Mouse (Mus musculus) erythroblast, embryonic 14.5 days (primary cell): ENCODE measurements around the gene Tnfaip2. TPM values are rescaled to one million over a fixed set of nuclear protein-coding genes. Genes with fewer than 3 reads are reported as not detected.

ENCODE experiments used
- H3K27me3 ChIP-seq: 2 replicates; pipeline ENCODE4 v1.6.1; 2012; ENCODE audit warnings: inconsistent platforms; ENCODE audit not compliant: control insufficient read depth
- H3K36me3 ChIP-seq: 2 replicates; pipeline ENCODE4 v1.6.1; 2012; ENCODE audit warnings: mild to moderate bottlenecking, inconsistent platforms; ENCODE audit not compliant: control insufficient read depth
- H3K4me1 ChIP-seq: 2 replicates; pipeline ENCODE4 v1.6.1; 2012; ENCODE audit warnings: inconsistent platforms; ENCODE audit not compliant: control insufficient read depth
- H3K4me3 ChIP-seq: replicated peaks from 2 replicates; pipeline ENCODE3; 2012; ENCODE audit warnings: moderate library complexity, mild to moderate bottlenecking, inconsistent platforms
- H3K9me3 ChIP-seq: 2 replicates; pipeline ENCODE4 v1.6.1; 2012; ENCODE audit warnings: low read length, inconsistent platforms, mixed read lengths; ENCODE audit not compliant: control insufficient read depth
- GATA1 ChIP-seq: IDR thresholded peaks from 2 replicates; pipeline ENCODE4 v1.6.1; 2012; ENCODE audit warnings: low read length, inconsistent platforms, mixed read lengths
- TAL1 ChIP-seq: IDR thresholded peaks from 3 replicates; pipeline ENCODE4 v1.6.1; 2012; ENCODE audit warnings: low read length, inconsistent platforms, mixed read lengths
- polyA plus RNA-seq: library from polyadenylated mRNA; stranded (reverse); fragments of >175 nt; gene quantifications from 2 replicates; pipeline ENCODE4 v1.2.3, GENCODE M21; 2012

The Tnfaip2 gene
- 9.0 and 12.3 TPM in 2 replicates for polyA plus RNA-seq

- H3K4me3 ChIP-seq: peak within 1 kb of the TSS; percentile 81
- H3K4me1 ChIP-seq: peaks cover 85% of the 10 kb centered on the region
- H3K36me3 ChIP-seq: peaks cover 39% of the 10 kb centered on the region
- H3K9me3 ChIP-seq: peaks cover 2% of the 10 kb centered on the region; the same call in 1 of the 2 replicates
- H3K27me3 ChIP-seq: peaks cover 6% of the 10 kb centered on the region; the same call in 1 of the 2 replicates
- no peak for TF ChIP-seq TAL1
- TF ChIP-seq GATA1: no peak
Measured at GRCm38 (mm10) chr12:111442309-111443010, at the start of gene Tnfaip2. TSS of gene Tnfaip2 (plus strand) at chr12:111442469.

GRCm38 (mm10) chr12:111394008-111394407, 48.3 kb upstream of the Tnfaip2 start:
- H3K4me3 ChIP-seq: no peak overlapping the region
- H3K27me3 ChIP-seq: peaks cover 17% of the 10 kb centered on the region
- 0 out of 2 replicates have a peak, but pooled peaks cover 2% of the 10 kb centered on the region for H3K9me3 ChIP-seq
- TF ChIP-seq GATA1 (no peak), TAL1 (no peak)
- no peaks in the 10 kb centered on the region for H3K36me3 ChIP-seq
- H3K4me1 ChIP-seq: no peaks in the 10 kb centered on the region

DNA sequence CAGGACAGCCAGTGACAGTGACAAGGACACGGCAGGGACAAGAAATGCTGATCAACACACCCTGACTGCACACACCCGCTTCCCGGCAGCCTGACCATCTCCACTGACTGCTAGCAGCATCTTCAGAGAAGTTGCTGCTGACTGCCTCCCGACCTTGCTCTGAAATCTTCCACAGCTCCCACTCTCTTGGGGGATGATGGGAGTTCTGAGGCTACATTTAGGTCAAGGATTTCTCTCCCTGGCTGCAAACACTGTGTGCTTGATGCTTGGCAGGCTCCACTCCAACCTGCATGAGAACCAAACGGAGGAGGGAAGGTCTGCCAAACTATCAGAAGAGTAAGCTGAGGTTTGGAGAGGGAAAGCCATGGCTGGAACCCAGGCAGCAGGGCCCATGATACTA, 45.3 kb upstream of the Tnfaip2 start:
- Histone ChIP-seq H3K9me3 (0 out of 2 replicates have a peak, but pooled peaks cover 2% of the 10 kb centered on the region), H3K4me1 (no peaks in the 10 kb centered on the region), H3K27me3 (peaks cover 30% of the 10 kb centered on the region), H3K4me3 (no peak overlapping the region), H3K36me3 (no peaks in the 10 kb centered on the region)
- TF ChIP-seq GATA1 (no peak), TAL1 (no peak)

- H3K4me3 ChIP-seq: no peak overlapping the region
- H3K27me3 ChIP-seq: peaks cover 38% of the 10 kb centered on the region
- no peak for TF ChIP-seq TAL1
- no peak for TF ChIP-seq GATA1
- no peaks in the 10 kb centered on the region for H3K9me3 ChIP-seq
- H3K36me3 ChIP-seq: no peaks in the 10 kb centered on the region
- no peaks in the 10 kb centered on the region for H3K4me1 ChIP-seq
Measured at GRCm38 (mm10) chr12:111401454-111402184, 40.6 kb upstream of the Tnfaip2 start.

DNA sequence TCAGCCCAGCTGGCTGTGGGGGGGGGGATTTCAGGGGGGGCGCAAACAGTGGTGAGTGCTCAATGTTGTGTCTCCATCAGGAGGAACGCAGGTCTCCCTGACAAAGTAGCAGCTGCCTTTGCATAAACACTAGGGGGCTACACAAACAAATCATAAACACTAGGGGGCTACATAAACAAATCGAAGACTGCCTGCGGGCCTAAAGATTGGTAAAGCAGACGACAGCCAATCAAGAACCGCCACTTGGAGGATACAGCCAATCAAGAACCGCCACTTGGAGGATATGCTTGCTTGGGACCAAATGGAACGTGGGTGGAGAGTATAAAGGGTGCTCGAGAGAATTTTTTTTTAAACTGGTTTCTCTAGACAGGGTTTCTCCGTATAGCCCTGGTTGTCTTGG, 37.4 kb upstream of the Tnfaip2 start:
- no peaks in the 10 kb centered on the region for H3K36me3 ChIP-seq
- TF ChIP-seq TAL1 (no peak), GATA1 (no peak)
- peaks cover 54% of the 10 kb centered on the region for H3K27me3 ChIP-seq
- no peaks in the 10 kb centered on the region for H3K4me1 ChIP-seq
- no peaks in the 10 kb centered on the region for H3K9me3 ChIP-seq
- H3K4me3 ChIP-seq: no peak overlapping the region

GRCm38 (mm10) chr12:111406622-111407021, 35.6 kb upstream of the Tnfaip2 start, which contains the start of gene Lbhd2:
TSS of gene Lbhd2 (plus strand) at chr12:111406809.
- H3K4me1 ChIP-seq: no peaks in the 10 kb centered on the region
- TF ChIP-seq TAL1 (no peak), GATA1 (no peak)
- no peaks in the 10 kb centered on the region for H3K9me3 ChIP-seq
- no peaks in the 10 kb centered on the region for H3K36me3 ChIP-seq
- peaks cover 58% of the 10 kb centered on the region for H3K27me3 ChIP-seq
- no peak within 1 kb of the TSS for H3K4me3 ChIP-seq

DNA sequence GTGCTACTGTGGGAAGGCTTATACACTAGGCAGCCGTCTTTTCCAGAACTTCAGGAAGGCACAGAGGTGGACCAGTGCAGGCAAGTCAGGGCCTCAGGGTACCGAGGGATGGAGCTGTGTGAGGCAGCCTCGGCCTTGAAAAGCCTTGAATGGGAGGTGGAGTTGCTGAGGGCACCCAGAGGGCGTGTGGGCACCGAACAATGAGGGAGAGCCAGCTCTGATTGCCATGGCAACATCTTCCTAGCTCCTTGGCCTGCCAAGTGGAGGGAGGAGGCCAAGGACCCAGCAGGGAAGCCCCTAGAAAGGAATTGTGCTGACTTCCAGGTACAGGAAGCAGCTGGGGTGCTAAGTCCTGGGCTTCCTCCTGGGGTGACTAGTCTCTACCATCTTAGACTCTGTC, 32.7 kb upstream of the Tnfaip2 start:
- Histone ChIP-seq H3K27me3 (peaks cover 56% of the 10 kb centered on the region), H3K9me3 (no peaks in the 10 kb centered on the region), H3K36me3 (no peaks in the 10 kb centered on the region), H3K4me1 (peaks cover 8% of the 10 kb centered on the region), H3K4me3 (no peak overlapping the region)
- no peak for TF ChIP-seq TAL1
- TF ChIP-seq GATA1: no peak

DNA sequence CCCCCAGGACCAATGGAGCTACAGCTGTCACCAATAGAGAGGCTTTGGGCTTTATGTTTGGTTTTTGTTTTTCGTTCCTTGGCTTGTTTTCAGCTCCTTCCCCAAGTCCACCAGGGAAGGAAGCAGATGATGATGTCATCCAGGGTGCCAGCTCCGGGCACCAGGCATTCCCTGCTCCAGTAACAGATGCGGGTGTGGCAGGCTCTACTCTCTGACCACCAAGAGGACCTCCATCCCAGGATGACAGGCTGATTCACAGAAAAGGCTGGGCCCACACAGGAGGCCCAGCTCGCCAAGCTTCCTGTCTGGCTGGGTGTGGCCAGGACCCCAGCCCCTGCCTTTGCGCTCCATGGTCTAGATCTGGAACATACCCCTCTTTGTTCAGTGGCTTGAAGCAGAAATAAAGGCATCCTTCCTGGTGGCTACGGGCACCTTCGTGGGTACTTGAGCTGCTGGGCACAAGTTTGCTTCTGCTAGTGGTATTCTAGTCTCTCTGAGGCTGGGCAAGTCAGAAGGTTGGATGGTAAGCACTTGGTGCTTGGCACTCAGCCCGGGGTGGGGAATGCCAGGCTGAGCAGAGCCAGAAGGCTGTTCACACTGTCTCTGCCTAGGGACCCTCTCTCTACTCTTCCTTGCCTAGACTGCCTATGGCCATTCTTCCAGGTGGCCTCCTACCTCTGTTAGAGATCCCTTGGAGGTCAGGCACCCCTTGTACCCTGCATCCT, 30.5 kb upstream of the Tnfaip2 start:
- peaks cover 8% of the 10 kb centered on the region for H3K4me1 ChIP-seq
- peaks cover 56% of the 10 kb centered on the region for H3K27me3 ChIP-seq
- no peak overlapping the region for H3K4me3 ChIP-seq
- no peaks in the 10 kb centered on the region for H3K9me3 ChIP-seq
- no peaks in the 10 kb centered on the region for H3K36me3 ChIP-seq
- TF ChIP-seq GATA1 (no peak), TAL1 (no peak)
